In genomic region chr13:92636226-92636909, GRCm38 (mm10) we compare ENCODE assay signal across 8 mouse cellular contexts. TPM values are rescaled to one million over a fixed set of nuclear protein-coding genes. Genes with fewer than 3 reads are reported as not detected.
DNase-seq lines count a peak whose midpoint lies in the region; ATAC-seq lines count a peak whose summit lies in the region.

No protein-coding gene starts in this region.

- no peak for DNase-seq in kidney, postnatal 36 days
- DNase-seq in urinary bladder, adult 18-20 months (ENCODE audit: low spot score in 2 of 2), result no peak
- no peak for DNase-seq in urinary bladder, postnatal 10 days (ENCODE audit: low spot score)
- DNase-seq in natural killer cell, adult 2 months (ENCODE audit: low spot score in 2 of 2), result no peak

- H3K4me1 ChIP-seq in kidney, embryonic 16.5 days (ENCODE audit: insufficient read depth, low read length), result peaks cover 43% of the 10 kb centered on the region
- peaks cover 82% of the 10 kb centered on the region for H3K4me1 ChIP-seq in embryonic facial prominence, embryonic 15.5 days
- peaks cover 43% of the 10 kb centered on the region for H3K4me1 ChIP-seq in liver, embryonic 16.5 days (ENCODE audit: control insufficient read depth, low read depth, low read length)

- no peak for ATAC-seq in kidney, embryonic 16.5 days (ENCODE audit: low FRiP score, low TSS enrichment)
- peak; percentile 26 for ATAC-seq in activated CD4-positive, CD25-positive, alpha-beta regulatory T cell, adult 4 months
- no peak for ATAC-seq in embryonic facial prominence, embryonic 15.5 days (ENCODE audit: insufficient number of reproducible peaks, low FRiP score, low TSS enrichment, low read depth)
- no peak for ATAC-seq in liver, embryonic 16.5 days (ENCODE audit: low read depth)

- no peaks in the 10 kb centered on the region for H3K27me3 ChIP-seq in kidney, embryonic 16.5 days (ENCODE audit: insufficient read depth, low read length)
- no peaks in the 10 kb centered on the region for H3K27me3 ChIP-seq in embryonic facial prominence, embryonic 15.5 days
- H3K27me3 ChIP-seq in liver, embryonic 16.5 days (ENCODE audit: control insufficient read depth, insufficient read depth, low read depth, low read length), result no peaks in the 10 kb centered on the region

- H3K4me3 ChIP-seq in kidney, embryonic 16.5 days (ENCODE audit: low read length), result no peak overlapping the region
- no peak overlapping the region for H3K4me3 ChIP-seq in embryonic facial prominence, embryonic 15.5 days (replicated peaks)
- H3K4me3 ChIP-seq in liver, embryonic 16.5 days (ENCODE audit: low read depth, low read length), result no peak overlapping the region

- 0 out of 2 replicates have a peak overlapping the region, but pooled peaks have one; percentile 10 for H3K4me2 ChIP-seq in kidney, embryonic 16.5 days (replicated peaks; ENCODE audit: low read depth, low read length)
- peak overlapping the region; percentile 27; the same call in 1 of the 2 replicates for H3K4me2 ChIP-seq in embryonic facial prominence, embryonic 15.5 days (replicated peaks)
- no peak overlapping the region; the same call in 1 of the 2 replicates for H3K4me2 ChIP-seq in liver, embryonic 16.5 days (ENCODE audit: low read depth, low read length)

- H3K9me3 ChIP-seq in kidney, embryonic 16.5 days (ENCODE audit: low read length), result no peaks in the 10 kb centered on the region
- no peaks in the 10 kb centered on the region for H3K9me3 ChIP-seq in embryonic facial prominence, embryonic 15.5 days (replicated peaks)
- no peaks in the 10 kb centered on the region for H3K9me3 ChIP-seq in liver, embryonic 16.5 days (replicated peaks; ENCODE audit: control insufficient read depth, low read length)

- 42% methylated on average over 6 of the region's 6 CpGs for WGBS in kidney, embryonic 16.5 days
- 33% methylated on average over 6 of the region's 6 CpGs for WGBS in embryonic facial prominence, embryonic 15.5 days
- 42% methylated on average over 6 of the region's 6 CpGs for WGBS in liver, embryonic 16.5 days (ENCODE audit: insufficient replicate concordance)

- H3K27ac ChIP-seq in kidney, embryonic 16.5 days (ENCODE audit: low read length), result peak overlapping the region; percentile 82
- H3K27ac ChIP-seq in embryonic facial prominence, embryonic 15.5 days (replicated peaks), result peak overlapping the region; percentile 86
- peak overlapping the region; percentile 74 for H3K27ac ChIP-seq in liver, embryonic 16.5 days (ENCODE audit: low read length)

- H3K36me3 ChIP-seq in kidney, embryonic 16.5 days (ENCODE audit: insufficient read depth, low read length), result no peaks in the 10 kb centered on the region
- no peaks in the 10 kb centered on the region for H3K36me3 ChIP-seq in embryonic facial prominence, embryonic 15.5 days
- H3K36me3 ChIP-seq in liver, embryonic 16.5 days (ENCODE audit: control insufficient read depth, insufficient read depth), result no peaks in the 10 kb centered on the region

- no peak overlapping the region for H3K9ac ChIP-seq in kidney, embryonic 16.5 days (replicated peaks; ENCODE audit: low read length)
- no peak overlapping the region for H3K9ac ChIP-seq in embryonic facial prominence, embryonic 15.5 days
- no peak overlapping the region for H3K9ac ChIP-seq in liver, embryonic 16.5 days (ENCODE audit: low read depth, low read length)

RNA-seq across cellular contexts. Expression of gene Serinc5, which starts 25.5 kb away (rescaled TPM):
- 19.7 and 20.1 TPM in 2 replicates for polyA plus RNA-seq in kidney, embryonic 16.5 days (2015; fragmentation: Nextera tagmentation; extraction: Ambion mirVana)
- 10 to 100 TPM in 1 of 2 experiments, 1 to 10 TPM in 1; 9.2 to 10.6 TPM for polyA plus RNA-seq in activated CD4-positive, CD25-positive, alpha-beta regulatory T cell, adult 4 months (2017; shearing (Covaris generic))
- polyA plus RNA-seq in embryonic facial prominence, embryonic 15.5 days (2015; fragmentation: Nextera tagmentation; extraction: Ambion mirVana), result 18.8 and 20.0 TPM in 2 replicates
- polyA plus RNA-seq in liver, embryonic 16.5 days (2015; fragmentation: Nextera tagmentation; extraction: Ambion mirVana), result 21.5 and 21.7 TPM in 2 replicates
